Mouse (Mus musculus) gastrocnemius, adult 2 months (tissue): ENCODE data around the gene Gm10775. TPM values are rescaled to one million over a fixed set of nuclear protein-coding genes. Genes with fewer than 3 reads are reported as not detected.

Experiments
- DNase-seq: peaks from one replicate; pipeline ENCODE4 v3.0.0; 2022
- H3K27ac ChIP-seq: fragments of 200-600 bp; 2 replicates; pipeline ENCODE4 v1.8.1; 2022; ENCODE audit warnings: mild to moderate bottlenecking
- H3K4me3 ChIP-seq: fragments of 200-600 bp; 2 replicates; pipeline ENCODE4 v1.8.1; 2022; ENCODE audit warnings: mild to moderate bottlenecking, moderate library complexity
- CTCF ChIP-seq: fragments of 200-600 bp; IDR thresholded peaks from 2 replicates; pipeline ENCODE4 v1.8.1; 2022; ENCODE audit warnings: antibody characterized with exemption, mild to moderate bottlenecking, moderate library complexity
- intact Hi-C: fragments of 180-260 bp; cut with DNase I; formaldehyde crosslinking; loops from one replicate; pipeline ENCODE4 v1.15.1; 2025
- long read RNA-seq, 2 experiments: library from polyadenylated mRNA; stranded (forward); transcript quantifications; one replicate each; pipeline ENCODE4 v2.0.0; 2021
- total RNA-seq, 2 experiments: library from RNA; stranded (reverse); gene quantifications; 2 replicates each; pipeline ENCODE4 v1.2.3; 2021

The Gm10775 gene
- total RNA-seq = not detected
- long read RNA-seq, experiment 1 = 0 reads
- long read RNA-seq, experiment 2 = 0 reads

DNA sequence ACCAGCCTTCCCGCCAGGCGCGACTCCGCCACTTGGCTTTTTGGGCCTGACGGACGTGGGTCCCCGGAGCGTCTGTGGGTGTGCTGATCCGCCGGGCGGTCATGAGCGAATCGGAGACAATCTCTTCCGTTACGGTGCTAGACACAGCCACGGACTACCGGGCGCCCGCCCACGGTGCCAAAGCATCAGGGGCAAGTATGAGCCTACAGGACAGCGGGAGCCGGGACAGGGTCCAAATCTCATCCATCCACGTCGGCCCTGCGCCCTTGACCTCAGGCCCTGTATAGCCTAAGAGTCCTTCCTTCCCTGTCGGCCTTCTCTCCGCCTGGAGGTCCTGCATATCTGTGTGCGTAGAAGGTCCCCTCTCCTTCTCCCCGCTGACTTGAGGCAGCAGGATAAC lies at the start of gene Gm10775:
Gm10775 (plus strand) TSS at position 301 of the 400 bp plus-strand sequence.
- Histone ChIP-seq H3K4me3 (peak within 1 kb of the TSS; percentile 49), H3K27ac (no peak within 1 kb of the TSS)
- TF ChIP-seq CTCF = no peak
- DNase-seq = no peak
- intact Hi-C loops = no loop called here

DNA sequence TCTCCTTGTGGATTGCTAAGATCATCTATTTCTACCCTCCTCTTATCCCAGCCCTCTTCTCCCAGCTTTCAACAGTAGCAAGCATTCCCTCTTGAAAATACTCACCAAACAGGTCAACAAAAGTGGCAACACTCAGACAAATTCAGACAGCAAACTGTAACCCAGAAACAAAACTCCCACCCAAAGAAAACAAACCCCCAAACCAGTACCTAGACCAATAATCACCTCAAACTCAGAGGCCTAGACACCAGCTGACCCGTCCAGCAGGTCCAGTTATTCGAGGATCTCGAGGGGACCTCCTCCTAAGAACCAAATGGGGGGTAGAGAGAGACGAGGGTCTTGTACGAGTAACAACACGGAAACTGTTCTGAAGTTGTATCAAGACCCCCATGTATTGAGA lies 33.4 kb upstream of the Gm10775 start:
- H3K4me3 ChIP-seq = no peak overlapping the region
- no peak overlapping the region for H3K27ac ChIP-seq
- intact Hi-C loops = no loop called here
- no peak for DNase-seq
- no peak for TF ChIP-seq CTCF

DNA sequence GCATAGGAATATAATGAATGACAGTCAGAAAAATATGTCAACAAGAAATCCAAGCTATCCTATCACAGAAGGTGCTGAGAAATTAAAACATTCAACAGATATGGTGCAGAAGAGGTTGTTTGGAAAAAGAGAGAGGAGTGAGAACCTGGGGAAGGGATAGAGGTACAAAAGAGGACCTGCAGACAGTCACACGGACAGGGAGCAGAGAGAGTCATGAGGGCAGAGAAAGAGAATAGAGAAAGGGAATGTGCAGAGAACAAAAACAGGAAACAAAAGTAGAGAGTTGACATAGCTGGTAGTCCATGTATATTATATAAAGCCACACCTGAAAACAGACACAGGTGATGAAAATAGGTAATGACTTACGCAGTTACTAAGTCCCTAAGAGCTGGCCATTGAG lies 32.7 kb upstream of the Gm10775 start:
- Histone ChIP-seq H3K27ac (no peak overlapping the region), H3K4me3 (no peak overlapping the region)
- intact Hi-C loops = no loop called here
- no peak for DNase-seq
- no peak for TF ChIP-seq CTCF

DNA sequence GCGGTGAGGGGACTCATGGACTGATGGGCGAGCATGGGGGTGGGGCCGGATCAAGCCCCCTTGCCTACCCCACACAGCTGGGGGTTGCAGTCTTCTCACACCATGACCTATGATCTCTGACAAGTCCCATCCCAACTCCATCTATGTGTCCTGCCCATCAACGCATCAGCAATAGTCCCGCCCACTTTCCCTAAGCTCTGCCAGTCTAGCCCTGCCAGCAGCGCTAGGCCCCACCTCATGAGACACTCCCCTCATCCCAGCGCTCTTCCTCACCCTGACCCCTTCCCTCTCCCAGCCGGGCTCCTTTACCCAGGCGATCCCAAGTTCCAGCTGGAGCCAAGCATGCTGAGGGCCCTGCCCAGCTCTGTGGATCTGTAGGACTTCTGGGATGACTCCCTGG lies 22.1 kb upstream of the Gm10775 start:
- intact Hi-C loops = no loop called here
- Histone ChIP-seq H3K27ac (no peak overlapping the region), H3K4me3 (no peak overlapping the region)
- TF ChIP-seq CTCF = no peak
- DNase-seq = no peak

DNA sequence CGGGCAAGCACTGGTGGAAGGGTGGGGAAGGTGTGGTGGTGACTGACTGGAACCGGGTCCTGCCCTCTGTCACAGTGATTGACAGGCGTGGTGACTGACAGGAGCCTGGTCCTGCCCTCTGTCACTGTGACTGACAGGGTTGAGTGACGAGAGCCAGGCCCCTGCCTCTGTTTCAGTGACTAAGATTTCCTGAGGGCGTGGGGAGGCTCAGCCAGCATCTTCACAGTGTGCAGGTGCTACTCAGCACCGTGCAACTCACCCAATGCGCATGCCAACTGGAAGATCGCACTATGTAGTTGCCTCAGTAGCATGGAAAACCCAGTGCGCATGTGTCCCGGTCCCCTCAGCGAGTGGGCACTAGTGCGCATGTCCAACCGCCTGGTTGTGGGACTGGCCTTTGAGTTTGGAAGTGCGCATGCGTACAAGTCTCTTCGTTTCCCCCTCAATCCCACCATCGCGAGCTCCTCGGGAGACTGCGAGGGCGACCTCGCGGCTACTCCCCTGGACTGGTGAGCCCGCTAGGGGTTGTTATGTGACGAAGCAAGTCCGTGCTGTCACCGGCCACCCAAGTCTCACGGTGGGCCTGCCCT lies 18.7 kb upstream of the Gm10775 start:
- TF ChIP-seq CTCF = no peak
- Histone ChIP-seq H3K27ac (peak overlapping the region; percentile 97), H3K4me3 (peak overlapping the region; percentile 91)
- intact Hi-C loops = loop anchor here (2.0 to 5.0 kb wide), 2 partner anchors 38 to 128 kb away; partner anchors contain the start of genes Mfsd14b and Zfp369
- DNase-seq = peak; percentile 96

DNA sequence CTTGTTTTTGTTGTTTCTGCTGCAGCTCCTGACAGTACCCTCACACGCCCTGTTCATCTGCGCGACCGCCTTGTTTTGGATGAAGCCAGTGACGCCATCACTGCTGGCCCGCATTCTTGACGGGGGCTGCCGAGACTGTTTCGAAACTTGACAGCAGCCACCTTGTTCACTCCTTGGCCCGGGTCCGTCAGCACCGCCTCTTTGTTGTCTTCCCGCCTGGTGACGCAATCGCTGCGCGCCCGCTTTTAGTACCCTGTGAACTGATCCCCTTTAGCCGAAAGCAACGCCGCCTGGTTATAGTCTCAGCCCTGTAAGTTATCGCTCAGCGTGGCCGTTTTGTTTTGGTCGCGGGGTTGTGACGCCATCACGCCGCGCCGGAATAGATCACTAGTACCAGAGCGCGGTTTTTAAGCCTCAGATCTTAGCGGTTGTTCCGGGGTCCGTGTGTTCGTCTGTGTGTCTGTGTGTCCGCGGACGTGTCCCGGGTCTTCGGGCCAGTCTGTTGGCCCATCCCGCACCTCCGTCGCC lies 18.2 kb upstream of the Gm10775 start:
- intact Hi-C loops = loop anchor here (2.0 to 5.0 kb wide), 2 partner anchors 38 to 129 kb away; partner anchors contain the start of genes Mfsd14b and Zfp369
- TF ChIP-seq CTCF = no peak
- peak; percentile 94 for DNase-seq
- peak overlapping the region; percentile 97 for H3K27ac ChIP-seq
- peak overlapping the region; percentile 91 for H3K4me3 ChIP-seq

DNA sequence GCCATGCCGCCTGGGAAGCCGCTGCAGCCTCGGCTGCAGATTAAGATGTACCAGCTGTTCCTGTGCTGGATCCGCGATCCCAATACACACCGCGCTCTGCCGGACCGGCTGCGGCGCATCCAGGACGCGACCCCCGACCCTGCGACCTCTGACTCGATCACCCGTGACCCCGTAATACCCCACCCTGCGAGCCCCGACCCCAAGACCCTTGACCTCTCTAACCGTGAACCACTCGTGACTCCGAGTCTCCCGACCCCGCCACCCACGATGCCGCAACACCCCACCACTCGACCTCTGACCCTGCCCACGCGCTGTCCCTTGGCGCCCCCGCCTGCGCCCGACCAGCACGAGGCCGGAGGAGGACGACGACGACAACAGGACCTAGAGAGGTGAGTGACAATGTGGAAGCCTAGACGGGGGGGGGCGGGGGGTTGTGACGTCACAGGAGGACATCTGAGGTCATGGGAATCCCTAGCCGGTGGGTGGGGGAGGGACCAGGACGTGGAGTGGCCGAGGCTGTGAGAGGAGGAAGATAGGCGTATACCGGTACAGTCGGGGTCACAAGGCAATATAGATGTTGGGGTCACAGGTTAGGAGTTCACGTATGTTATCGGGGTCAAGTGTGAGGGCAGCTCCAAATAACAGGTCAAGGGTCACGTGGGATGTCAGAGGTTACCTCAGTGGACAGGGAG lies 17.6 kb upstream of the Gm10775 start:
- Histone ChIP-seq H3K4me3 (peak overlapping the region; percentile 91), H3K27ac (peak overlapping the region; percentile 97)
- peak; percentile 30 for DNase-seq
- intact Hi-C loops = loop anchor here (2.0 to 5.0 kb wide), 2 partner anchors 37 to 129 kb away; partner anchors contain the start of genes Mfsd14b and Zfp369
- no peak for TF ChIP-seq CTCF

DNA sequence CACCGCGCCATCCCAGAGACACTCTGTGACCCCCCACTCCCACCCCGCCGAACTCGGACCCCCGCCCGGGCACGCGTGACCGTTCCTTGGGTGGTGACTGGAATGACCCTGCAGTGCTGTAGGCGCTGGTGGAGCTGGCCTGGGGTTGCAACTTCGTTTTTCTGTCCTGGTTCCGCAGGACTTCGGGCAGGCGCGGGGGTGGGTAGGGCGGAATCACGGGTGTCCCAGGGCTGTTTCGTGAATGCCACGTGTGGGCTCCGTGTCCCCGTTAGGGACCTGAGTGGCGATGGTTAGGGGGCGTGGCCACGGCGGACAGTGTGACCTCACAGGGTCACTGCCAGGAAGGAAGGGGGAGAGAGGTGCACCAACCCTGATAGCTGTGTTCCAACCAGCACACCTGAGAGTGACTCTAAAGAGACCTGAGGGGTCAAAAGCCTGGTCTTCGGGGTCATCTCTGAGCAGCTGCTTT lies 17.0 kb upstream of the Gm10775 start:
- TF ChIP-seq CTCF = no peak
- intact Hi-C loops = loop anchor here (5.0 kb wide), 1 partner anchor 130 kb away; the partner anchor contains the start of gene Mfsd14b
- DNase-seq = peak; percentile 18
- Histone ChIP-seq H3K27ac (no peak overlapping the region), H3K4me3 (peak overlapping the region; percentile 91)

DNA sequence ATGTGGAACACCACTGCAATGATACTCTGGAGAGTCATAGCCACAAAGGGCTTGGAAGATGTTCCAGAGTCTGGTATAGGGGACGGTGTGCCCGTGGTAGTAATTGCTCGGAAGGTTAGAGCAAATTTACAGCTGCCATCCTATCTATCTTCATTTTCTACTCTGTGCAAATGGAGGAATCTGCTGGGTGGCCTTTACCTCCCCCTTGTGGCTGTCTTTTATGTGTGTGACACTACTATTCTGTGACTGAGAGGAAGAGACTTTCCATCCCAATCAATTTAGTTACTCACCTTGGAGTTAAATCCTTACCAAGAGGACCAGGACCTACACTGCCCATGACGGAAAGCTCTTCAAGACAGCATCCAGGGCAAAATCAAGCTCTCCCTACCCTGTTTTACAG lies 16.1 kb upstream of the Gm10775 start:
- peak; percentile 31; the same call in 1 of the 2 replicates for TF ChIP-seq CTCF
- Histone ChIP-seq H3K27ac (no peak overlapping the region), H3K4me3 (no peak overlapping the region)
- DNase-seq = no peak
- intact Hi-C loops = loop anchor here (5.0 kb wide), 1 partner anchor 131 kb away; the partner anchor contains the start of gene Mfsd14b

DNA sequence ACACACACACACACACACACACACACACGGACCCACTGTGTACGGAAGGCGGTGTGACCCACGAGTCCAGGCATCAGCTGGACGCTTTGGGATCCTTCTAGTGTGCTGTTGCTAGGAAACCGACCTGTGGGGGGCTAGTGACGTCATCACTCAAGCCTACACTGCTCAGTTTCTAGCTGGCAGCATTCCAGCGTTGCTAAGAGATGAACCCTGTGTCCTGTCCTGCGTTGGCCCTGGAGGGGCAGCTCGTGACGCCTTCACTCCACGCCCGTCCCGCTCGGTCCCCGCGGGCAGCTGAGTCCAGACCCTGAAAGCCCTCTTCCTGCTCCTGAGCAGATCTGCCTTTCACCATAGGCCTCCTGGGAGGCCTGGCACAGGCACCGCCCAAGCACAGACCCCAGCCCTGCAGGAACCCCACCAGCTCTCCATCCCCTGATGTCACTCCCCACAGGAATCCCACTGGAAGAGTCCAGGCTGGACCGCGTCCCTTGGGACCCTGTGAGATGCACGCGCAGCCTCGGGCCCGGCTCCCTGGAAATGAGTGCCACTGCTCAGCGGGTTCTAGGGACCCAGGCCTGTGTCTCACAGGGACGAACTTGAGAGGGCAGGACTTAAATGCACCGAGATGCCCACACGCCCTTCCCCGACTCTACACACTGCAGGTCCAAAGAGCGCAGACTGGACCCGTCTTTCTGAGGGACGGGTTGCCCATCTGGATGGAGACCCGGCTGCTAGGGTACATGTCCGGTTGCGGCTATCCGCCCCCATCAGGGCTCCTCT lies 974 bp upstream of the Gm10775 start:
- intact Hi-C loops = no loop called here
- no peak for TF ChIP-seq CTCF
- peak; percentile 20 for DNase-seq
- Histone ChIP-seq H3K27ac (no peak overlapping the region), H3K4me3 (peak overlapping the region; percentile 49)

DNA sequence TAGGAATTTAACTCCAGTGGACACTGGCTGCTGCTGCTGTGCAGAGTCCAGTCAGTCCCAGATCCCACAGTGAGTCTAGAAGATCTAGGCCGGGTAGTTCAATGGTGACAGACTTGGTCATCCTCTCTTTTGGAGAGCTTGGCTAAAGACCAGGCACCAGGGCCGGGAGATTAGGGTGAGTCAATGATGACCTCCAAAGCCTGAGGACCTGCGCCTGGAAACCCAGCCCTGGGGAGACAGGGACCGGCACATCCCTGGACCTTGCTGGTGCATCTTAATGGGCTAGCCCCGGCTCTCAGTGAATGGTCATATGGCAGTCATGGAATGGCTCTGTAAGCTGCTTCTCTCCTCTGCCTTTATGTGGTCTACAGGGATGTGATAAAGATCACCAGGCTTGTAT lies 2.7 kb downstream of the Gm10775 start:
- Histone ChIP-seq H3K4me3 (no peak overlapping the region), H3K27ac (no peak overlapping the region)
- no peak for DNase-seq
- intact Hi-C loops = no loop called here
- no peak for TF ChIP-seq CTCF

DNA sequence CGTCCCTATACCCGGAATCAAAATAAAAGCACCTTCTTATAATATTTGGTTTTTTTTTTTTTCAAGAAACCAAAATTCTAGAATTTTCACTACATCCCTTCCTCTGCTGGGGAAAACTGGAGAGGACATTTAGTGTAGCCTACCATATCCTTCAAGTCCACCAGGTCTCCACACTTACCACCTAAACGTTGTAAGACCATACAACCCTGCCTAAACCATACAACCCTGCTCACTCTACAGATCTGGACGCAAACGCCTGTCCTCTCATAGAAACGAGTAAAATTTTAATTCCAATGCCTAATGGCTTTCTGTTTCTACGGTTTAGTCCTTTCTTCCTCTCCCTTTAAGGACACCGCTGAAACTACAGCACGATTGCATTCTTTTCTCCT lies 18.6 kb downstream of the Gm10775 start:
- no peak for TF ChIP-seq CTCF
- intact Hi-C loops = loop anchor here (2.0 to 10.0 kb wide), 2 partner anchors 37 to 163 kb away; partner anchors contain the start of gene Mfsd14b
- Histone ChIP-seq H3K4me3 (peak overlapping the region; percentile 80), H3K27ac (peak overlapping the region; percentile 91)
- no peak for DNase-seq
